Mouse (Mus musculus) liver, embryonic 16.5 days (tissue): ENCODE data around the gene Samt3. TPM values are rescaled to one million over a fixed set of nuclear protein-coding genes. Genes with fewer than 3 reads are reported as not detected.

Experiments used
- ATAC-seq: fragments of 200-750 bp; cut with Nextera tagmentation; 2 replicates; pipeline ENCODE4 v1.8.0; 2017; ENCODE audit warnings: low read depth, mild to moderate bottlenecking, moderate number of reproducible peaks, moderate library complexity
- H3K27ac ChIP-seq: fragments of 300-500 bp; sonication (generic); 2 replicates; pipeline ENCODE4 v1.5.1; 2014; ENCODE audit warnings: mild to moderate bottlenecking, low read length
- H3K27me3 ChIP-seq: fragments of 300-500 bp; sonication (generic); 2 replicates; pipeline ENCODE4 v1.6.1; 2014; ENCODE audit warnings: low read depth, low read length, mixed read lengths; ENCODE audit not compliant: control insufficient read depth, insufficient read depth
- H3K36me3 ChIP-seq: fragments of 300-500 bp; sonication (generic); 2 replicates; pipeline ENCODE4 v1.6.1; 2014; ENCODE audit warnings: mild to moderate bottlenecking; ENCODE audit not compliant: control insufficient read depth, insufficient read depth
- H3K4me1 ChIP-seq: fragments of 300-500 bp; sonication (generic); 2 replicates; pipeline ENCODE4 v1.6.1; 2014; ENCODE audit warnings: low read depth, low read length, mixed read lengths; ENCODE audit not compliant: control insufficient read depth
- H3K4me2 ChIP-seq: fragments of 300-500 bp; sonication (generic); 2 replicates; pipeline ENCODE4 v1.6.1; 2014; ENCODE audit warnings: low read depth, low read length, mixed read lengths
- H3K4me3 ChIP-seq: fragments of 300-500 bp; sonication (generic); 2 replicates; pipeline ENCODE4 v1.5.1; 2014; ENCODE audit warnings: low read depth, mild to moderate bottlenecking, low read length
- H3K9ac ChIP-seq: fragments of 300-500 bp; sonication (generic); 2 replicates; pipeline ENCODE4 v1.6.1; 2014; ENCODE audit warnings: low read depth, low read length
- H3K9me3 ChIP-seq: fragments of 300-500 bp; sonication (generic); replicated peaks from 2 replicates; pipeline ENCODE4 v1.6.1; 2016; ENCODE audit warnings: low read length; ENCODE audit not compliant: control insufficient read depth
- WGBS: fragments of 180-500 bp; shearing (Covaris S2); extraction: QIAGEN DNeasy Blood & Tissue Kit; methylation state at CpG from one replicate; pipeline ENCODE4 v1.1.7; 2014; ENCODE audit not compliant: insufficient replicate concordance; 5-methylcytosine and 5-hydroxymethylcytosine counted together
- polyA plus RNA-seq: library from polyadenylated mRNA; unstranded; fragments of >200 nt; fragmentation: Nextera tagmentation; extraction: Ambion mirVana; gene quantifications from 2 replicates; pipeline ENCODE4 v1.2.1, GENCODE M21; 2015

Samt3 gene
- polyA plus RNA-seq, result not detected in 2 replicates

DNA sequence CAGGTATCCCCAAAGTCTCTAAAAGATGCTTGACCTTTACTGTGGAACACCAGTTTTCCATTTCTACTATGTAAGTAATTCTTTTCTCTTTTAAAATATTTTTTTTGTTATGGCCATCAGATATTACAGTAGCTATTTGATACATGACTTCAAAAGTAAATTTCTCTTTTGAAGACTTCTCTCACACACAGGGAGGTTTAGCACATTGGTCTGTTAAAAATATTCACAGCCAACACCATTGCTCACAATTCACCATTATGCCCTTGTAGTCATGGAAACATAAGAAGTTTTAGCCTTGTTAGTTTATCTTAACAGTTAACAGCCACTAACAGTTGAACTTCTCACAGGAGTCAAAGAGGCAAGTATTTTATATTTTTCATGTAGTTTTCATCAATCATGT is at the start of gene Samt3:
Gene Samt3, plus strand, starts transcription at position 301 of the 400 bp plus-strand sequence.
- Histone ChIP-seq H3K27me3 (no peaks in the 10 kb centered on the region), H3K4me3 (no peak within 1 kb of the TSS), H3K4me1 (no peaks in the 10 kb centered on the region), H3K36me3 (no peaks in the 10 kb centered on the region), H3K9me3 (no peaks in the 10 kb centered on the region), H3K9ac (no peak within 1 kb of the TSS), H3K27ac (no peak within 1 kb of the TSS), H3K4me2 (no peak within 1 kb of the TSS)
- ATAC-seq, result no peak

DNA sequence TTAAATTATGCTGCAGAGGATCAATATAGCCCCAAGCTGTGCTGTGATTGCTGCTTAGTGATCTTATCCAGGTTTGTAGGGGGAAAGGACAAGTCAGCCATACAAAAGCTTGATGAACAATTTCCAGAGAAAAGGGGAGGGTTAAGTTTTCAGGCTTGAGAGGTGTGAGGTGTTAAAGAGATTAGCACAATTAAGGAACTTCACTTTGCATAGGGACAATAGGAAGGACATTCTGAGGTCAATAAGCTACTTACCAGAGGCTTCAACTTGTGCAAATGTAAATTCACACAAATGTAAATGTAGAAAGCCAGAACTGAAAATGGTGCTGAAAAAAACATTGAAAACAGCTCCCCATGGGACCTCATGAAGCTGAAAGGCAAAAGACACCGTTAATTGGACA is 27.4 kb upstream of the Samt3 start:
- H3K27me3 ChIP-seq, result no peaks in the 10 kb centered on the region
- H3K36me3 ChIP-seq, result no peaks in the 10 kb centered on the region
- H3K4me2 ChIP-seq, result no peak overlapping the region
- no peak overlapping the region for H3K9ac ChIP-seq
- ATAC-seq, result no peak
- 24% methylated on average over 1 of the region's 1 CpGs for WGBS
- H3K4me3 ChIP-seq, result no peak overlapping the region
- H3K27ac ChIP-seq, result no peak overlapping the region
- no peaks in the 10 kb centered on the region for H3K4me1 ChIP-seq
- no peaks in the 10 kb centered on the region for H3K9me3 ChIP-seq

DNA sequence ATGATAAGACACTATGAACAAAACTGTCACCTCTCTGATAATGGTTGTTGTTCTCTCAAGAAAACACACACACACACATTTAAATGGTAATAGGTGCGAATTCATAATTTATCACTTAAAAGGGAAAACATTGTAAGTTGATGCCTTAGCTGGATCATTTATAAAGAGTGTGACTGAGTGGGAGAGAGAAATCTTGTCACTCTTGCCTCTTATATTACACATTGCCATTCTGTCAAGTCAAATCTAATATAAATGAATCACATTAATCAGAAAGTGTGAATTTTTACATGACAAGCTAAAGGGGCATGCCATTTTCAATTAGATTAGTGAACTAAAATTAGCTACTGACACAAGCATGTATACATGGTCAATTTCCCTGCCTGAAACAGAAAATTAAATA is 44.7 kb downstream of the Samt3 start:
- no peaks in the 10 kb centered on the region for H3K9me3 ChIP-seq
- 51% methylated on average over 1 of the region's 1 CpGs for WGBS
- no peak for ATAC-seq
- no peaks in the 10 kb centered on the region for H3K36me3 ChIP-seq
- no peaks in the 10 kb centered on the region for H3K4me1 ChIP-seq
- no peaks in the 10 kb centered on the region for H3K27me3 ChIP-seq
- H3K4me3 ChIP-seq, result no peak overlapping the region
- no peak overlapping the region for H3K27ac ChIP-seq
- H3K9ac ChIP-seq, result no peak overlapping the region
- H3K4me2 ChIP-seq, result no peak overlapping the region

Other genes with a start within 250 kb of the Samt3 start
- gene 5430427O19Rik, start 173.8 kb upstream of the Samt3 start, polyA plus RNA-seq, result 0.48 and 0.60 TPM in 2 replicates
- 0.05 TPM in 1 of 2 replicates, not detected in the other for gene Nr0b1, start 147.6 kb downstream of the Samt3 start, polyA plus RNA-seq